Mouse (Mus musculus) stomach, postnatal 0 days (tissue): ENCODE measurements around the gene Kdelr1. TPM values are rescaled to one million over a fixed set of nuclear protein-coding genes. Genes with fewer than 3 reads are reported as not detected.
"Not testable (repeated sequence)": the region's sequence is repeated elsewhere in the genome, so short reads cannot be mapped to it uniquely, and the experiment has no call there.

Source experiments
- ATAC-seq: fragments of 200-750 bp; cut with Nextera tagmentation; 2 replicates; pipeline ENCODE4 v1.8.0; 2017; ENCODE audit not compliant: low FRiP score, low TSS enrichment
- DNase-seq: peaks from one replicate; pipeline ENCODE4 v3.0.0-alpha.2; 2016; ENCODE audit warnings: low spot score
- H3K27ac ChIP-seq: fragments of 300-500 bp; sonication (generic); replicated peaks from 2 replicates; pipeline ENCODE4 v1.5.1; 2014; ENCODE audit warnings: mild to moderate bottlenecking, control low read depth
- H3K27me3 ChIP-seq: fragments of 300-500 bp; sonication (generic); 2 replicates; pipeline ENCODE4 v1.6.1; 2014; ENCODE audit warnings: low read length; ENCODE audit not compliant: control insufficient read depth, insufficient read depth
- H3K36me3 ChIP-seq: fragments of 300-500 bp; sonication (generic); 2 replicates; pipeline ENCODE4 v1.6.1; 2014; ENCODE audit warnings: low read length, mixed read lengths; ENCODE audit not compliant: control insufficient read depth, insufficient read depth
- H3K4me1 ChIP-seq: fragments of 300-500 bp; sonication (generic); replicated peaks from 2 replicates; pipeline ENCODE4 v1.6.1; 2014; ENCODE audit warnings: antibody characterized with exemption; ENCODE audit not compliant: control insufficient read depth, insufficient read depth
- H3K4me2 ChIP-seq: fragments of 300-500 bp; sonication (generic); replicated peaks from 2 replicates; pipeline ENCODE4 v1.6.1; 2014; ENCODE audit warnings: low read depth, mild to moderate bottlenecking, control low read depth, moderate library complexity
- H3K4me3 ChIP-seq: fragments of 300-500 bp; sonication (generic); 2 replicates; pipeline ENCODE4 v1.5.1; 2014; ENCODE audit warnings: low read depth, low read length, control low read depth
- H3K9ac ChIP-seq: fragments of 300-500 bp; sonication (generic); 2 replicates; pipeline ENCODE4 v1.6.1; 2014; ENCODE audit warnings: mild to moderate bottlenecking, low read length, control low read depth, mixed read lengths
- H3K9me3 ChIP-seq: fragments of 300-500 bp; sonication (generic); 2 replicates; pipeline ENCODE4 v1.6.1; 2016; ENCODE audit warnings: low read length; ENCODE audit not compliant: control insufficient read depth
- CTCF ChIP-seq: IDR thresholded peaks from 2 replicates; pipeline ENCODE4 v1.5.1; 2016; ENCODE audit warnings: antibody characterized with exemption, low read depth, mild to moderate bottlenecking, moderate library complexity
- EP300 ChIP-seq: optimal IDR thresholded peaks from 2 replicates; pipeline ENCODE3; 2016; ENCODE audit warnings: antibody characterized with exemption
- WGBS: fragments of 180-500 bp; shearing (Covaris S2); extraction: QIAGEN DNeasy Blood & Tissue Kit; methylation state at CpG from one replicate; pipeline ENCODE4 v1.1.7; 2014; 5-methylcytosine and 5-hydroxymethylcytosine counted together
- polyA plus RNA-seq: library from polyadenylated mRNA; unstranded; fragments of >200 nt; fragmentation: Nextera tagmentation; extraction: Ambion mirVana; gene quantifications from 2 replicates; pipeline ENCODE4 v1.2.1, GENCODE M21; 2015

Kdelr1 gene
- polyA plus RNA-seq, 1 experiment from 2014 or later = 49.8 TPM

- Histone ChIP-seq H3K9ac (no peak overlapping the region), H3K4me1 (peaks cover 3% of the 10 kb centered on the region), H3K27ac (no peak overlapping the region), H3K4me3 (no peak overlapping the region), H3K27me3 (no peaks in the 10 kb centered on the region), H3K36me3 (peaks cover 48% of the 10 kb centered on the region), H3K9me3 (no peaks in the 10 kb centered on the region), H3K4me2 (no peak overlapping the region)
- 95% methylated on average over 7 of the region's 7 CpGs for WGBS
- ATAC-seq (no peak), DNase-seq (no peak)
- TF ChIP-seq CTCF (no peak), EP300 (no peak)
Observed at GRCm38 (mm10) chr7:45876895-45877294, 4.3 kb downstream of the Kdelr1 start.

- not testable (repeated sequence) for ATAC-seq, H3K4me1 ChIP-seq
Observed at GRCm38 (mm10) chr7:45878278-45878677, 5.7 kb downstream of the Kdelr1 start, which contains the start of gene Grin2d. Gene Grin2d, minus strand, starts transcription at chr7:45878378.

GRCm38 (mm10) chr7:45880531-45880930, 8.0 kb downstream of the Kdelr1 start:
- ATAC-seq (no peak), DNase-seq (no peak)
- no peaks in the 10 kb centered on the region for H3K27me3 ChIP-seq
- H3K4me2 ChIP-seq = no peak overlapping the region
- no peaks in the 10 kb centered on the region; the same call in 1 of the 2 replicates for H3K4me1 ChIP-seq
- no peak overlapping the region for H3K4me3 ChIP-seq
- H3K9ac ChIP-seq = no peak overlapping the region
- no peak for TF ChIP-seq EP300
- TF ChIP-seq CTCF = no peak
- H3K27ac ChIP-seq = no peak overlapping the region
- 98% methylated on average over 4 of the region's 4 CpGs for WGBS
- peaks cover 63% of the 10 kb centered on the region for H3K36me3 ChIP-seq
- no peaks in the 10 kb centered on the region for H3K9me3 ChIP-seq

More at GRCm38 (mm10) chr7:45878278-45878677, 5.7 kb downstream of the Kdelr1 start, which contains the start of gene Grin2d:
- H3K9ac ChIP-seq, H3K27ac ChIP-seq, H3K4me3 ChIP-seq, H3K27me3 ChIP-seq, DNase-seq, H3K9me3 ChIP-seq, H3K4me2 ChIP-seq: not testable (repeated sequence)
- peaks cover 59% of the 10 kb centered on the region for H3K36me3 ChIP-seq
- 84% methylated on average over 1 of the region's 1 CpGs for WGBS

- WGBS = 91% methylated on average over 2 of the region's 2 CpGs
- no peak for DNase-seq
- Histone ChIP-seq H3K27me3 (no peaks in the 10 kb centered on the region), H3K4me2 (no peak overlapping the region), H3K4me1 (no peaks in the 10 kb centered on the region), H3K36me3 (peaks cover 58% of the 10 kb centered on the region), H3K9me3 (no peaks in the 10 kb centered on the region), H3K9ac (no peak overlapping the region), H3K27ac (no peak overlapping the region), H3K4me3 (no peak overlapping the region)
- TF ChIP-seq EP300 = no peak
- TF ChIP-seq CTCF = no peak
- no peak for ATAC-seq
Observed at GRCm38 (mm10) chr7:45881011-45881410, 8.4 kb downstream of the Kdelr1 start.

GRCm38 (mm10) chr7:45887246-45887645, 14.7 kb downstream of the Kdelr1 start:
- WGBS = 45% methylated on average over 3 of the region's 3 CpGs
- Histone ChIP-seq H3K4me1 (no peaks in the 10 kb centered on the region), H3K9me3 (no peaks in the 10 kb centered on the region), H3K4me3 (no peak overlapping the region), H3K27ac (no peak overlapping the region), H3K27me3 (no peaks in the 10 kb centered on the region), H3K36me3 (peaks cover 20% of the 10 kb centered on the region), H3K4me2 (no peak overlapping the region), H3K9ac (no peak overlapping the region)
- no peak for TF ChIP-seq CTCF
- DNase-seq (no peak), ATAC-seq (no peak)

- 92% methylated on average over 2 of the region's 2 CpGs for WGBS
- no peaks in the 10 kb centered on the region for H3K9me3 ChIP-seq
Observed at GRCm38 (mm10) chr7:45892651-45893050, 20.1 kb downstream of the Kdelr1 start.

More at GRCm38 (mm10) chr7:45892651-45893050, 20.1 kb downstream of the Kdelr1 start:
- DNase-seq = no peak
- Histone ChIP-seq H3K4me2 (no peak overlapping the region), H3K27me3 (no peaks in the 10 kb centered on the region), H3K27ac (no peak overlapping the region), H3K4me3 (no peak overlapping the region), H3K9ac (no peak overlapping the region), H3K4me1 (no peaks in the 10 kb centered on the region; the same call in 1 of the 2 replicates), H3K36me3 (no peaks in the 10 kb centered on the region)
- no peak for TF ChIP-seq EP300
- no peak for TF ChIP-seq CTCF
- ATAC-seq = no peak
